Mouse (Mus musculus): ENCODE measurements around the gene Rab25. TPM values are rescaled to one million over a fixed set of nuclear protein-coding genes. Genes with fewer than 3 reads are reported as not detected.

Gene Rab25
- polyA plus RNA-seq, 1 experiment from 2014 or later: 0.49 TPM

GRCm38 (mm10) chr3:88561989-88562388 is 13.9 kb upstream of the Rab25 start:
- Histone ChIP-seq H3K4me3 (no peak overlapping the region), H3K9me3 (replicated peaks) (no peaks in the 10 kb centered on the region), H3K27me3 (ENCODE audit: low read depth, poor library complexity, severe bottlenecking) (no peaks in the 10 kb centered on the region), H3K27ac (replicated peaks) (no peak overlapping the region), H3K36me3 (peaks cover 100% of the 10 kb centered on the region), H3K4me1 (peaks cover 3% of the 10 kb centered on the region; the same call in 1 of the 2 replicates)
- 74% methylated on average over 4 of the region's 4 CpGs for WGBS
- DNase-seq (ENCODE audit: low spot score): no peak

DNA sequence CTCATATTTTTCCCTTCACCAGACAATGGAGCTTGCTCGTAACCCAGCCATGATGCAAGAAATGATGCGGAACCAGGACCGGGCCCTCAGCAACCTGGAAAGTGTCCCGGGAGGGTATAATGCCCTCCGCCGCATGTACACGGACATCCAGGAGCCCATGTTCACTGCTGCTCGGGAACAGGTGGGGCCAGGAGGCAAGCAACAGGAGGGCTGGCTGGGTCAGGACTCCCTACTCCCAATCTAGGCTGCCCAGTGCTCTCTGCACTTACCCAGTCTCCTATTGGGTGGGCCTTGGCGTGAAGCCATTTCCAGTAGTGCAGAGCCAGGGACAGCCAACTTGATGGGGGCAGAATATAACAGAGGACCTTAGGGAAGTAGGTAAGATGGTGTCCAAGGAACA is 11.5 kb upstream of the Rab25 start:
- WGBS: 96% methylated on average over 9 of the region's 9 CpGs
- peaks cover 19% of the 10 kb centered on the region for H3K4me1 ChIP-seq
- no peak overlapping the region for H3K27ac ChIP-seq (replicated peaks)
- H3K27me3 ChIP-seq (ENCODE audit: low read depth, poor library complexity, severe bottlenecking): no peaks in the 10 kb centered on the region
- H3K9me3 ChIP-seq (replicated peaks): no peaks in the 10 kb centered on the region
- no peak overlapping the region for H3K4me3 ChIP-seq
- no peak for DNase-seq (ENCODE audit: low spot score)
- H3K36me3 ChIP-seq: peaks cover 95% of the 10 kb centered on the region

DNA sequence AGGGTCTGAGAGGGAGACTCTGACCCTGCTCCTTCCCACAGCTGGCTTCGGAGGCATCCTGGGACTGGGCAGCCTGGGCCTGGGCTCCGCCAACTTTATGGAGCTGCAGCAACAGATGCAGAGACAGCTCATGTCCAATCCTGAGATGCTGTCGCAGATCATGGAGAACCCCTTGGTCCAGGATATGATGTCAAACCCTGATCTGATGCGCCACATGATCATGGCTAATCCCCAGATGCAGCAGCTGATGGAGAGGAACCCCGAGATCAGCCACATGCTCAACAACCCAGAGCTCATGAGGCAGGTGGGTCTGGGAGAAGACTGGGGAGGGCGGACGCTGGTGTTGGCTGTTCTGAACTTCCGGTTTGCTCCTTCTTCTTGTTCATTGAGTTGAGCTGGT is 8.5 kb upstream of the Rab25 start:
- H3K36me3 ChIP-seq: peaks cover 65% of the 10 kb centered on the region
- no peak overlapping the region for H3K27ac ChIP-seq (replicated peaks)
- 94% methylated on average over 8 of the region's 8 CpGs for WGBS
- H3K27me3 ChIP-seq (ENCODE audit: low read depth, poor library complexity, severe bottlenecking): no peaks in the 10 kb centered on the region
- DNase-seq (ENCODE audit: low spot score): no peak
- H3K4me1 ChIP-seq: peaks cover 46% of the 10 kb centered on the region
- no peak overlapping the region for H3K4me3 ChIP-seq
- no peaks in the 10 kb centered on the region for H3K9me3 ChIP-seq (replicated peaks)

DNA sequence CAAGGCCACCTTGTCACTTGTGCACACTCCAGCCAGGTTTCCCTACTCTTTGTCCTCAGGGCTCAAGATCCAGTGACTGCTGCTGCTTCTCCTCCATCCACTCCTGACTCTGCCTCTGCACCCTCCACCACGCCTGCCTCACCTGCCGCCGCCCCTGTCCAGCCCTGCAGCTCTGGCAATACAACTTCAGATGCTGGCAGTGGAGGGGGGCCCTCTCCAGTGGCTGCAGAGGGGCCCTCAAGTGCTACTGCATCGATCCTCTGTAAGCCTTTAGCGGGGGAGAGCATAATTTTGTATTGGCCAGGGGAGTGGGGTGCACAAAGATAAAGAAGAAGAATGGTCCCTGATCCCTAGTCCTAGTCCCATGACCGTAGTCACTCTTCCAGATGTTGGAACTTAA is 7.6 kb upstream of the Rab25 start:
- H3K36me3 ChIP-seq: peaks cover 56% of the 10 kb centered on the region
- no peak for DNase-seq (ENCODE audit: low spot score)

DNA sequence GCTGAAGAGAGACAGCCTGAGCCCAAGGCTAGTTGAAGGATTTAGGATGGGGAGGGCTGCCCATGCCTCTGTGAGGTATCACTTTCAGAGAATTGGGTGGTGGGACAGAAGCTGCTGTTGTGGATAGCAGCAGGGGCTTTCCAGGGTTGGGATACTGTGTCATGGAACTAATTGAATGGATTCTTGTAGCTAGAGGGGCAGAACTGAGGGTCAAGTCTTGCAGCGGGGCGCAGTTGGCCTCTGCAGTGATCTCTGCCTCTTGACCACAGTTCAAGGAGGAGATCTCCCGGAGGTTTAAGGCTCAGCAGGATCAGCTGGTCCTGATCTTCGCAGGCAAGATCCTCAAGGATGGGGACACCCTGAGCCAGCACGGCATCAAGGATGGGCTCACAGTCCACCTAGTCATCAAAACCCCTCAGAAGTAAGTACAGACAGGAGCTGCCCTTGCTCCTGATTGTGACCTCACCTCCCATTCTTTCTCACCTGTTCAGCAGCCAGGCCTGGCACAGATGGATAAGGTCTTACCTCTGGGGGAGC is 7.0 kb upstream of the Rab25 start:
- 80% methylated on average over 5 of the region's 5 CpGs for WGBS
- Histone ChIP-seq H3K9me3 (replicated peaks) (no peaks in the 10 kb centered on the region), H3K27me3 (ENCODE audit: low read depth, poor library complexity, severe bottlenecking) (no peaks in the 10 kb centered on the region), H3K4me3 (peak overlapping the region; percentile 94), H3K4me1 (peaks cover 56% of the 10 kb centered on the region), H3K27ac (replicated peaks) (no peak overlapping the region), H3K36me3 (peaks cover 50% of the 10 kb centered on the region)
- DNase-seq (ENCODE audit: low spot score): no peak

More for the DNA sequence above, 7.6 kb upstream of the Rab25 start:
- Histone ChIP-seq H3K27me3 (ENCODE audit: low read depth, poor library complexity, severe bottlenecking) (no peaks in the 10 kb centered on the region), H3K4me3 (peak overlapping the region; percentile 94), H3K4me1 (peaks cover 55% of the 10 kb centered on the region), H3K27ac (replicated peaks) (no peak overlapping the region), H3K9me3 (replicated peaks) (no peaks in the 10 kb centered on the region)
- WGBS: 95% methylated on average over 6 of the region's 6 CpGs

- peak overlapping the region; percentile 99 for H3K27ac ChIP-seq (replicated peaks)
- DNase-seq (ENCODE audit: low spot score): no peak
- peak overlapping the region; percentile 94 for H3K4me3 ChIP-seq
- peaks cover 59% of the 10 kb centered on the region for H3K4me1 ChIP-seq
- peaks cover 39% of the 10 kb centered on the region for H3K36me3 ChIP-seq
- H3K27me3 ChIP-seq (ENCODE audit: low read depth, poor library complexity, severe bottlenecking): no peaks in the 10 kb centered on the region
- no peaks in the 10 kb centered on the region for H3K9me3 ChIP-seq (replicated peaks)
- WGBS: under 1% methylated on average over 41 of the region's 41 CpGs
Observed at GRCm38 (mm10) chr3:88553880-88554586, 5.9 kb upstream of the Rab25 start.

GRCm38 (mm10) chr3:88553525-88553879 is 5.4 kb upstream of the Rab25 start, which contains the start of gene Ubqln4:
Ubqln4 (plus strand) TSS chr3:88553758.
- WGBS: under 1% methylated on average over 37 of the region's 37 CpGs
- DNase-seq (ENCODE audit: low spot score): peak; percentile 96
- peak within 1 kb of the TSS; percentile 99 for H3K27ac ChIP-seq (replicated peaks)
- H3K9me3 ChIP-seq (replicated peaks): no peaks in the 10 kb centered on the region
- peaks cover 34% of the 10 kb centered on the region for H3K36me3 ChIP-seq
- peak within 1 kb of the TSS; percentile 94 for H3K4me3 ChIP-seq
- no peaks in the 10 kb centered on the region for H3K27me3 ChIP-seq (ENCODE audit: low read depth, poor library complexity, severe bottlenecking)
- H3K4me1 ChIP-seq: peaks cover 59% of the 10 kb centered on the region

DNA sequence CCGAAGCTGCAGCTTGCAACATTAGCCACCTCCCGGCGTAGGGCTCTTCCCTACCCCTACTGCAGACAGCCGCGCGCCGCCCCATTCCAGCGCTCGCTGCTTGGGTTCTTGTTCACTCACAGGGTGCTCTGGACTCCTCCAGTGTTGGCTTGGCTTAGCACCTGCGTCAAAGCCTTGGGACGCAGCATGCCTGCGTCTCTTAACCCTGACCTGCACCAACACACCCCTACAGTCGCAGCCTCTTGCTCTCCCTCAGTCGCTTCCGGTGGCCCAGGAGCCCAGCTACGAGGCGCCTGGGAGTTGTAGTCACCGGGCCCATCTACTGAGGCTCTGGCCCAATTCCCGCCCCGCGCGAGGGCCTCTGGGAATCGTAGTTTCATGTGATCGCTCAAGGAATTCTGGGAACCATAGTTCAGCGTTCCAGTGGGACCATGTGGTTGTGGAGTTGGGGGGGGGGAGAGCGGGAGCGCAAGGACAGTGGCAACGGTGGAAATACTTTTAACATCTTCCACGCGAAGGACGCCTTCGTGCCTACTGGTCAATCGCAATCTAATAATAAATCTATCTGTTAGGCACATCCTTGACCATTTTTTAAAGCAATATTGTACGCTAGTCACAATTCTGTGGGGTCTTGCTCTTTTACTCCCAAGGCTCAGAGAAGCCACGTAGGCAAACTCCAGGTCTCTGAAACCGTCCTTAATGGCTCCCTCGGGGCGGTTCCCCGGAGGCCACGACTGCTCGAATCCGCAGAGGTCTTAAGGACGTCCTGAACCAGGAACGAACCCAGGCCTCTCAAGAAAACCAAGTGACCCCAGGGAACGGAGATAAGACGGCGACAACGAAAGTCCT is 4.8 kb upstream of the Rab25 start, which contains the start of gene Lamtor2:
Gene Lamtor2, minus strand, starts transcription at position 399 of the 849 bp plus-strand sequence.
- H3K27me3 ChIP-seq (ENCODE audit: low read depth, poor library complexity, severe bottlenecking): no peaks in the 10 kb centered on the region
- WGBS: under 1% methylated on average over 48 of the region's 48 CpGs
- H3K27ac ChIP-seq (replicated peaks): peak within 1 kb of the TSS; percentile 99
- no peaks in the 10 kb centered on the region for H3K9me3 ChIP-seq (replicated peaks)
- H3K4me3 ChIP-seq: peak within 1 kb of the TSS; percentile 94
- H3K4me1 ChIP-seq: peaks cover 59% of the 10 kb centered on the region
- peaks cover 28% of the 10 kb centered on the region for H3K36me3 ChIP-seq
- DNase-seq (ENCODE audit: low spot score): peak; percentile 97

- 24% methylated on average over 16 of the region's 16 CpGs for WGBS
- no peaks in the 10 kb centered on the region for H3K9me3 ChIP-seq (replicated peaks)
- no peak for DNase-seq (ENCODE audit: low spot score)
- H3K4me1 ChIP-seq: peaks cover 59% of the 10 kb centered on the region
- H3K4me3 ChIP-seq: peak overlapping the region; percentile 94
- peaks cover 21% of the 10 kb centered on the region for H3K36me3 ChIP-seq
- peak overlapping the region; percentile 99 for H3K27ac ChIP-seq (replicated peaks)
- no peaks in the 10 kb centered on the region for H3K27me3 ChIP-seq (ENCODE audit: low read depth, poor library complexity, severe bottlenecking)
Observed at GRCm38 (mm10) chr3:88552082-88552645, 4.1 kb upstream of the Rab25 start.

DNA sequence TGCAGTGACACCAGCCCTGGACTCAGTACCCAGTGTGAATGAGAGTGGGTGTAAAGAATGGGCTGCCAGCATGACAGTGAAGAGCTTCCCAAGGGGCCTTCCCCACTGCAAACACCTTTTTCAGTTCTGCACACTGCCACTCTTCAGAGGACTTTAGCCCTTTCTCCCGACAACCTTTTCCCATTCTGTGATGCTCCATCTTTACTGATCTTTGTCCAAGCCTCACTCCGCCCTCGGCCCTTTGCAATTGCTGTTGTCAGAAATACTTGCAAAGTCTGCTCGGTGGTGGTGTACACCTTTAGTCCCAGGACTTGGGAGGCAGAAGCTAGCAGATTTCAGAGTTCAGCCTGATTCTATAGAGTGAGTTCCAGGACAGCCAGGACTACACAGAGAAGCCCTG is 3.5 kb upstream of the Rab25 start:
- Histone ChIP-seq H3K9me3 (replicated peaks) (no peaks in the 10 kb centered on the region), H3K4me1 (peaks cover 58% of the 10 kb centered on the region), H3K4me3 (peak overlapping the region; percentile 94), H3K27ac (replicated peaks) (no peak overlapping the region), H3K27me3 (ENCODE audit: low read depth, poor library complexity, severe bottlenecking) (no peaks in the 10 kb centered on the region), H3K36me3 (peaks cover 15% of the 10 kb centered on the region)
- DNase-seq (ENCODE audit: low spot score): no peak
- 79% methylated on average over 4 of the region's 4 CpGs for WGBS

DNA sequence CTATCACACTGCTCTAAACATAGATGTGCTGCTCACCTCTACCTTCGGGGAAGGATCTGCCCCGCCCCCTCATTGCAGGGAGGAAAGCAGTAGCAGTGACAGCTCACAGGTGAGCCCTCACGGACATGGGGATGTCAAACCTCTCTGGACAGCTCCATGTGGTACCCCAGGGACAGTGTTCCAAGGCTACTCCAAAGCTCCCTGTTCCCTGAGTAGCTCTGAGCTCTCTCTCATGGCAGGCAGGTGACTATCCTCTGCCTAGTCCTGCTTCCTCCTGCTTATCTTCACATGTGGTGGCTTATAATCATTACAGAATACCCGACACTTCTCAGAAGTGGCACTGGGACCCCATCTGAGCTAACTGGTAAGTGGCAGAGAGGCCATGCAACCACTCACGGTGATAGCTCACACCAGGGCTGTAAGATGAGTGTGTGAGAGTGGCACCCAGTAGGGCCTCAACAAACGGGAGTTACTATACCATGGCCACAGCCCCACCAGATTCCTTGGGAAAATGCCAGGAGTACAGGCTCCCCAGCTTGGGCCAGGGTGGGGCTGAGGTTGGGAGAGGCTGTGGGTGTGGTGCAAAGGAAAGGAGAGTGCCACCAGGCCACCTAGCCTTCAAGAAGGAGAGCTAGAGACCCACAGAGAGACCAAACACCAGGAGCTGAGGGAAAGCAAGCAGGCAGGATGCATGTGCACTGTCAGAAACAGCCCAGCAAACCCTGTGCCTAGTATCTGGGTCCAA is 1.3 kb downstream of the Rab25 start:
- peaks cover 35% of the 10 kb centered on the region for H3K4me1 ChIP-seq
- whole genome bisulfite sequencing: 87% methylated on average over 6 of the region's 6 CpGs

More for the DNA sequence above, 1.3 kb downstream of the Rab25 start:
- Histone ChIP-seq H3K36me3 (no peaks in the 10 kb centered on the region; the same call in 1 of the 2 replicates), H3K27ac (replicated peaks) (no peak overlapping the region), H3K27me3 (ENCODE audit: low read depth, poor library complexity, severe bottlenecking) (no peaks in the 10 kb centered on the region), H3K9me3 (replicated peaks) (no peaks in the 10 kb centered on the region), H3K4me3 (no peak overlapping the region)
- no peak for DNase-seq (ENCODE audit: low spot score)

Measured in midbrain, embryonic 10.5 days (tissue).